Comparison of ENCODE assay signal across 8 mouse cellular contexts in the genomic region with DNA sequence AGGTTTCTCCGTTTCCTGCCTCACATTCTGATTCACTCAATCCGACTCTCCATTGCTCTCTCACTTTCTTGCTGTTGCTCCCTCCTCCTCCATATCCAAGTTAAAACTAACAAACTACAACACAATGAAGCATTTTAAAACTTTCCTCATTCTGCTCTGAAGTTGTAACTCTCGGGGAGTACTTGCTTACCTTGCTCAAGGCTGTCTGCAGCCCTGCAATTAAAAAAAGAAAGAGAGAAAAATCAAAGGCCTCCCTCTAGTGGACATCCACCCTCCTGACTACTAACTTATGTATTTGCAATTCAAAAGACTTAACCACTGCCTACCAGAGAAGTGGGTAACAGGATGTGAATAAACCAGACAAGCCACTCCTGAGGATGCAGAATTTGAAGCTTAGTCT. TPM values are rescaled to one million over a fixed set of nuclear protein-coding genes. Genes with fewer than 3 reads are reported as not detected.
A peak's percentile ranks its signal among the peaks of the same experiment; 100 is the strongest.
DNase-seq lines count a peak whose midpoint lies in the region; ATAC-seq and TF ChIP-seq lines count a peak whose summit lies in the region.

No protein-coding gene starts in this region.

- H3ac ChIP-seq in myocyte (ENCODE audit: control insufficient read depth, insufficient read length), result no peak overlapping the region

- peaks cover 7 to 32% of the 10 kb centered on the region in 2 experiments for H3K4me1 ChIP-seq in CH12.LX (ENCODE audit: control insufficient read depth in 1 of 2, insufficient read depth in 2 of 2)
- H3K4me1 ChIP-seq in cerebellum, adult 2 months (ENCODE audit: control insufficient read depth, insufficient read depth, low read length), result peaks cover 3% of the 10 kb centered on the region; the same call in 1 of the 2 replicates
- peaks cover 21% of the 10 kb centered on the region for H3K4me1 ChIP-seq in forebrain, embryonic 15.5 days
- H3K4me1 ChIP-seq in liver, embryonic 12.5 days, result peaks cover 45% of the 10 kb centered on the region

- WGBS in cerebellum, adult 2 months, result under 1% methylated on average over 3 of the region's 3 CpGs
- 0% methylated on average over 3 of the region's 3 CpGs for WGBS in forebrain, embryonic 15.5 days
- 0% methylated on average over 3 of the region's 3 CpGs for WGBS in liver, embryonic 12.5 days (ENCODE audit: insufficient replicate concordance)

- H3K9me3 ChIP-seq in CH12.LX (replicated peaks; ENCODE audit: low read length), result no peaks in the 10 kb centered on the region
- no peaks in the 10 kb centered on the region for H3K9me3 ChIP-seq in forebrain, embryonic 15.5 days
- H3K9me3 ChIP-seq in liver, embryonic 12.5 days (replicated peaks), result no peaks in the 10 kb centered on the region

- H3K4me3 ChIP-seq in CH12.LX (replicated peaks in 1 of 3; ENCODE audit: low read depth in 2 of 3, low read length in 2 of 3, poor library complexity in 1 of 3) (peak overlapping the region; percentile 48 to 89 (median 61)), myocyte (peak overlapping the region; percentile 56)
- H3K4me3 ChIP-seq in cerebellum, adult 2 months (replicated peaks; ENCODE audit: insufficient read depth, low read depth, low read length), result peak overlapping the region; percentile 83
- peak overlapping the region; percentile 89 for H3K4me3 ChIP-seq in forebrain, embryonic 15.5 days
- peak overlapping the region; percentile 86 for H3K4me3 ChIP-seq in liver, embryonic 12.5 days

- TF ChIP-seq RAD21 in CH12.LX (IDR thresholded peaks at IDR 0.05; ENCODE audit: low read depth, low read length), result peak; percentile 27

- in situ Hi-C loops in CH12.LX (cut with MboI; ENCODE audit: low pct_ligation_motif_present, low pct_unique_long_range_greater_than_20kb, low sequenced_read_pairs), result loop anchor here (25.0 kb wide), 1 partner anchor 1238 kb away; the partner anchor contains the start of gene Ipcef1

- peaks cover 12 to 24% of the 10 kb centered on the region in 2 experiments for H3K36me3 ChIP-seq in CH12.LX (replicated peaks in 1 of 2; ENCODE audit: control insufficient read depth in 1 of 2, insufficient read depth in 1 of 2, low read length in 1 of 2)
- H3K36me3 ChIP-seq in forebrain, embryonic 15.5 days, result peaks cover 4% of the 10 kb centered on the region; the same call in 1 of the 2 replicates
- peaks cover 25% of the 10 kb centered on the region for H3K36me3 ChIP-seq in liver, embryonic 12.5 days
- peaks cover 6% of the 10 kb centered on the region for H3K36me3 ChIP-seq in myocyte (ENCODE audit: control insufficient read depth, insufficient read depth)

- peak; percentile 8; the same call in 1 of the 2 replicates for ATAC-seq in forebrain, embryonic 15.5 days (replicated peaks)
- peak; percentile 40 for ATAC-seq in inflammation-experienced regulatory T-cells, adult 6 months
- ATAC-seq in liver, embryonic 12.5 days, result no peak

- H3K79me2 ChIP-seq in CH12.LX (replicated peaks; ENCODE audit: control insufficient read depth, extremely low read depth, insufficient read depth, poor library complexity, severe bottlenecking) (peaks cover 23% of the 10 kb centered on the region), myocyte (ENCODE audit: control insufficient read depth, insufficient read depth) (peaks cover 31% of the 10 kb centered on the region)

- H3K27ac ChIP-seq in CH12.LX (ENCODE audit: insufficient read depth, low read depth), result peak overlapping the region; percentile 76
- no peak overlapping the region for H3K27ac ChIP-seq in cerebellum, adult 2 months (ENCODE audit: insufficient read depth, low read length)
- H3K27ac ChIP-seq in forebrain, embryonic 15.5 days (replicated peaks), result peak overlapping the region; percentile 84
- peak overlapping the region; percentile 92 for H3K27ac ChIP-seq in liver, embryonic 12.5 days

- TF ChIP-seq EP300 in CH12.LX (IDR thresholded peaks at IDR 0.05; ENCODE audit: low read length), result 0 out of 2 replicates have a peak, but pooled peaks have one; percentile 7

- peak overlapping the region; percentile 66 for H3K9ac ChIP-seq in CH12.LX (ENCODE audit: insufficient read depth, low read depth)
- no peak overlapping the region for H3K9ac ChIP-seq in forebrain, embryonic 15.5 days (replicated peaks)
- peak overlapping the region; percentile 90 for H3K9ac ChIP-seq in liver, embryonic 12.5 days

- dilution Hi-C loops in CH12.LX (cut with MboI; ENCODE audit: extremely low pct_ligation_motif_present, extremely low pct_unique_long_range_greater_than_20kb, low sequenced_read_pairs), result no loop called here

- H3K27me3 ChIP-seq in CH12.LX (replicated peaks) (no peaks in the 10 kb centered on the region), myocyte (ENCODE audit: control insufficient read depth, insufficient read depth, insufficient read length) (peaks cover 5% of the 10 kb centered on the region)
- H3K27me3 ChIP-seq in cerebellum, adult 2 months (ENCODE audit: control insufficient read depth, insufficient read depth, low read length), result no peaks in the 10 kb centered on the region
- H3K27me3 ChIP-seq in forebrain, embryonic 15.5 days, result no peaks in the 10 kb centered on the region
- H3K27me3 ChIP-seq in liver, embryonic 12.5 days (replicated peaks), result no peaks in the 10 kb centered on the region

- peak; percentile 53 to 74 for TF ChIP-seq CTCF in CH12.LX (conservative IDR thresholded peaks at IDR 0.05 in 1 of 2, IDR thresholded peaks at IDR 0.05 in 1 of 2; ENCODE audit: low read depth in 2 of 2, low read length in 2 of 2)
- 0 out of 2 replicates have a peak, but pooled peaks have one; percentile 22 for TF ChIP-seq CTCF in cerebellum, adult 2 months (IDR thresholded peaks at IDR 0.05; ENCODE audit: borderline replicate concordance, insufficient read depth, low read depth, low read length)

- DNase-seq in 3134 (ENCODE audit: extremely low read depth, insufficient read length, low spot score) (peak; percentile 41), CH12.LX (ENCODE audit: extremely low read depth) (peak; percentile 80)
- peak; percentile 31 to 66 for DNase-seq in cerebellum, adult 2 months
- peak; percentile 44 for DNase-seq in thymus, postnatal 25 days

- no peak for TF ChIP-seq POLR2A in CH12.LX (IDR thresholded peaks at IDR 0.05; ENCODE audit: low read depth, low read length)
- TF ChIP-seq POLR2A in cerebellum, adult 2 months (IDR thresholded peaks at IDR 0.05; ENCODE audit: borderline replicate concordance, insufficient read depth, low read length), result no peak
- no peak for TF ChIP-seq POLR2A in myocyte (IDR thresholded peaks at IDR 0.05; ENCODE audit: insufficient read length, low read depth)

- H3K4me2 ChIP-seq in CH12.LX (ENCODE audit: insufficient read depth, low read depth, poor library complexity, severe bottlenecking) (peak overlapping the region; percentile 91), myocyte (ENCODE audit: low read depth) (peak overlapping the region; percentile 98)
- H3K4me2 ChIP-seq in forebrain, embryonic 15.5 days (replicated peaks), result peak overlapping the region; percentile 53
- H3K4me2 ChIP-seq in liver, embryonic 12.5 days, result peak overlapping the region; percentile 96

TF ChIP-seq in CH12.LX, 34 proteins besides CTCF, POLR2A, EP300 and RAD21 (continues in another document):
- 0 out of 2 replicates have a peak, but pooled peaks have one; percentile 19 for TF ChIP-seq ELF1 (IDR thresholded peaks at IDR 0.05; ENCODE audit: low read depth, low read length)
- TF ChIP-seq USF1 (IDR thresholded peaks at IDR 0.05; ENCODE audit: low read depth, low read length), result no peak
- TF ChIP-seq MAX (IDR thresholded peaks at IDR 0.05; ENCODE audit: low read length), result no peak
- TF ChIP-seq CHD1 (IDR thresholded peaks at IDR 0.05; ENCODE audit: low read depth, low read length), result 0 out of 2 replicates have a peak, but pooled peaks have one; percentile 43
- no peak for TF ChIP-seq UBTF (IDR thresholded peaks at IDR 0.05; ENCODE audit: low read depth, low read length)
- TF ChIP-seq MEF2A (IDR thresholded peaks at IDR 0.05; ENCODE audit: borderline replicate concordance, low read depth, low read length), result no peak
- no peak for TF ChIP-seq JUND (conservative IDR thresholded peaks at IDR 0.05; ENCODE audit: low read depth, low read length)
- TF ChIP-seq POLR2AphosphoS2 (IDR thresholded peaks at IDR 0.05; ENCODE audit: low read depth, low read length), result no peak

TF ChIP-seq in myocyte, 11 proteins besides CTCF, POLR2A, EP300 and RAD21 (continues in another document):
- TF ChIP-seq USF1 (IDR thresholded peaks at IDR 0.05; ENCODE audit: low read depth) (no peak), REST (IDR thresholded peaks at IDR 0.05; ENCODE audit: insufficient read depth, insufficient read length) (no peak), MYOD1 (IDR thresholded peaks at IDR 0.05; ENCODE audit: control insufficient read depth in 1 of 3, insufficient read length in 2 of 3, low read depth in 2 of 3) (no peak), E2F4 (IDR thresholded peaks at IDR 0.05; ENCODE audit: insufficient read depth) (no peak), MYOG (IDR thresholded peaks at IDR 0.05; ENCODE audit: control insufficient read depth in 1 of 3, insufficient read depth in 1 of 3, insufficient read length in 2 of 3, low read depth in 2 of 3) (no peak), CEBPB (IDR thresholded peaks at IDR 0.05; ENCODE audit: insufficient read depth, poor library complexity, severe bottlenecking) (no peak), TCF3 (IDR thresholded peaks at IDR 0.05; ENCODE audit: insufficient read length, low read depth) (no peak), SRF (IDR thresholded peaks at IDR 0.05; ENCODE audit: control insufficient read depth, insufficient read length, low read depth) (no peak), TCF12 (IDR thresholded peaks at IDR 0.05; ENCODE audit: insufficient read depth, poor library complexity, severe bottlenecking) (no peak), MAX (IDR thresholded peaks at IDR 0.05; ENCODE audit: low read depth) (no peak)

RNA-seq across cellular contexts. Expression of gene Mtrf1l, which starts 1.1 kb away (rescaled TPM):
- total RNA-seq in CH12.LX (2012; rRNA removed) (5.6 and 8.4 TPM in 2 replicates), CH12.LX (2014; rRNA removed) (12.4 and 12.9 TPM in 2 replicates)
- polyA plus RNA-seq in CH12.LX (2012; ENCODE audit: insufficient read length, low read depth) (8.8 and 9.5 TPM in 2 replicates), myocyte (2012; fragmentation: generic; extraction: Trizol) (2.7 TPM)
- polyA plus RNA-seq in cerebellum, adult 2 months (2012; rRNA removed), result 5.8 and 7.0 TPM in 2 replicates
- polyA plus RNA-seq in forebrain, embryonic 15.5 days (2015; fragmentation: Nextera tagmentation; extraction: Ambion mirVana), result 11.4 and 12.7 TPM in 2 replicates
- polyA plus RNA-seq in inflammation-experienced regulatory T-cells, adult 6 months (2017; shearing (Covaris generic)), result 1 to 10 TPM; 3.6 to 9.8 (median 5.2) TPM
- polyA plus RNA-seq in liver, embryonic 12.5 days (2016; fragmentation: Nextera tagmentation; extraction: Ambion mirVana), result 9.3 and 10.0 TPM in 2 replicates

RNA-seq across cellular contexts. Expression of gene Fbxo5, which starts 19.4 kb away (rescaled TPM):
- total RNA-seq in CH12.LX (2012; rRNA removed) (34.8 and 45.4 TPM in 2 replicates), CH12.LX (2014; rRNA removed) (66.9 and 68.2 TPM in 2 replicates)
- polyA plus RNA-seq in CH12.LX (2012; ENCODE audit: insufficient read length, low read depth) (45.5 and 46.4 TPM in 2 replicates), myocyte (2012; fragmentation: generic; extraction: Trizol) (6.3 TPM)
- 3.8 and 5.0 TPM in 2 replicates for polyA plus RNA-seq in cerebellum, adult 2 months (2012; rRNA removed)
- 36.2 and 39.2 TPM in 2 replicates for polyA plus RNA-seq in forebrain, embryonic 15.5 days (2015; fragmentation: Nextera tagmentation; extraction: Ambion mirVana)
- polyA plus RNA-seq in inflammation-experienced regulatory T-cells, adult 6 months (2017; shearing (Covaris generic)), result 10 to 100 TPM; 13.7 to 95.2 (median 16.8) TPM
- 94.0 and 95.6 TPM in 2 replicates for polyA plus RNA-seq in liver, embryonic 12.5 days (2016; fragmentation: Nextera tagmentation; extraction: Ambion mirVana)
